Mouse (Mus musculus) kidney, embryonic 15.5 days (tissue): ENCODE measurements at regions not wholly inside any gene's neighbourhood (a gene's known extent, or its start where the extent isn't known, plus 50 kb on each side); places are given as distances from the start of the nearest gene placed in this dataset.
"Not testable (repeated sequence)": the region's sequence is repeated elsewhere in the genome, so short reads cannot be mapped to it uniquely, and the experiment has no call there.

Source experiments
- ATAC-seq: fragments of 200-750 bp; cut with Nextera tagmentation; replicated peaks from 2 replicates; pipeline ENCODE4 v1.8.0; 2017; ENCODE audit warnings: moderate TSS enrichment; ENCODE audit not compliant: low FRiP score
- H3K27ac ChIP-seq: fragments of 300-500 bp; sonication (generic); 2 replicates; pipeline ENCODE4 v1.5.1; 2015; ENCODE audit warnings: mild to moderate bottlenecking, inconsistent platforms
- H3K27me3 ChIP-seq: fragments of 300-500 bp; sonication (generic); 2 replicates; pipeline ENCODE4 v1.6.1; 2015; ENCODE audit warnings: inconsistent platforms
- H3K36me3 ChIP-seq: fragments of 300-500 bp; sonication (generic); 2 replicates; pipeline ENCODE4 v1.6.1; 2015; ENCODE audit warnings: inconsistent platforms
- H3K4me1 ChIP-seq: fragments of 300-500 bp; sonication (generic); 2 replicates; pipeline ENCODE4 v1.6.1; 2015; ENCODE audit warnings: inconsistent platforms
- H3K4me2 ChIP-seq: fragments of 300-500 bp; sonication (generic); 2 replicates; pipeline ENCODE4 v1.6.1; 2015; ENCODE audit warnings: moderate library complexity, mild to moderate bottlenecking, inconsistent platforms
- H3K4me3 ChIP-seq: fragments of 300-500 bp; sonication (generic); replicated peaks from 2 replicates; pipeline ENCODE4 v1.5.1; 2015; ENCODE audit warnings: mild to moderate bottlenecking, inconsistent platforms
- H3K9ac ChIP-seq: fragments of 300-500 bp; sonication (generic); 2 replicates; pipeline ENCODE4 v1.6.1; 2015; ENCODE audit warnings: mild to moderate bottlenecking, inconsistent platforms
- H3K9me3 ChIP-seq: fragments of 300-500 bp; sonication (generic); replicated peaks from 2 replicates; pipeline ENCODE4 v1.6.1; 2016; ENCODE audit warnings: inconsistent platforms
- WGBS: fragments of 180-500 bp; shearing (Covaris S2); methylation state at CpG from one replicate; pipeline ENCODE4 v1.1.7; 2015; ENCODE audit warnings: mixed read lengths; 5-methylcytosine and 5-hydroxymethylcytosine counted together

- no peak overlapping the region for H3K9ac ChIP-seq
- H3K9me3 ChIP-seq: no peaks in the 10 kb centered on the region
- H3K27me3 ChIP-seq: no peaks in the 10 kb centered on the region
- WGBS: 88% methylated on average over 9 of the region's 9 CpGs
- H3K27ac ChIP-seq: no peak overlapping the region
- no peaks in the 10 kb centered on the region for H3K4me1 ChIP-seq
- H3K4me3 ChIP-seq: no peak overlapping the region
- no peak overlapping the region for H3K4me2 ChIP-seq
- no peaks in the 10 kb centered on the region for H3K36me3 ChIP-seq
- ATAC-seq: no peak
Observed at GRCm38 (mm10) chr3:117265790-117266189, 94.9 kb downstream of the Plppr4 start.

DNA sequence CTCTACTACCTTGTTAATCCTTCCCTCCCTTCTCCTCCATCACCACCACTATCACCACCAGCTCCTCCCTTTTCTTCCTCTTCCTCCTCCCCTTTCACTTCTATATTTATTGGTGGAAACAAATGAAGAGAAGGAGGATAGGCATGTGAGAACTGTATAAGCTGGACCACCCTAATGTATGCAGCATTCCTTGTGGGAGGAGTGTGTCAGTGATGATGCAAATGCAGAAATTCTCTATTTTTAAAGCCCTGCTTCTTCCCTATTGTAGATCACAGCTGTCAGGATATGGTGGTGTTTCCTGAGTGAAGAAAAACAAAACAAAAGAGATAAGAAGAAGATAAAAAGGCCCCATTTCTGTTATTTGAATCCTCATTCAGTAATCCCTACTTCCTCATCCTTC lies 112.8 kb downstream of the Plppr4 start:
- Histone ChIP-seq H3K9ac (no peak overlapping the region), H3K4me1 (no peaks in the 10 kb centered on the region), H3K36me3 (no peaks in the 10 kb centered on the region), H3K4me3 (no peak overlapping the region), H3K27ac (no peak overlapping the region), H3K27me3 (no peaks in the 10 kb centered on the region), H3K9me3 (no peaks in the 10 kb centered on the region), H3K4me2 (no peak overlapping the region)
- ATAC-seq: no peak

DNA sequence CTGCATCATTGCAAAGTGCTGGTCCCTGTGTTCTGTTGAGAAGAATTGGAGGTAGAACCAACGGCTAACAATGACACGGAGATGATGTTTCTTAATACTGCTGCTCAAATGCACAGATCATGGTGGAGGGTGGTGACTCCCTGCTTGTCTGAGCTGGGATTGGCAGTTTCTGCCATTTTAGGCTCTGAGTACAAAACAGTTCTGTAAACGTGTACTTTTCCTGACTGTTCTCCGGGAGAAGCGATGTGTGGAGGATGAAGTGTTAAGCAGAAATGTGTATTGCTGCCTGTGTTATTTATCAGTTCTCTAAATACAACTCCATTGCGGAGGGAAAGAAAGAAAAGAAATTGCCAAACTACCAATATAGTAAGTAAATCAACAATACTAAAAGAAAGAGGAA lies 118.9 kb downstream of the Plppr4 start:
- Histone ChIP-seq H3K27me3 (no peaks in the 10 kb centered on the region), H3K9me3 (no peaks in the 10 kb centered on the region), H3K9ac (no peak overlapping the region), H3K36me3 (no peaks in the 10 kb centered on the region), H3K4me3 (no peak overlapping the region), H3K4me2 (no peak overlapping the region), H3K27ac (no peak overlapping the region), H3K4me1 (no peaks in the 10 kb centered on the region)
- 94% methylated on average over 6 of the region's 6 CpGs for WGBS
- ATAC-seq: no peak

GRCm38 (mm10) chr3:117226616-117227015 lies 134.1 kb downstream of the Plppr4 start:
- H3K4me2 ChIP-seq: no peak overlapping the region
- ATAC-seq: no peak
- 83% methylated on average over 3 of the region's 3 CpGs for WGBS
- H3K4me1 ChIP-seq: no peaks in the 10 kb centered on the region
- no peak overlapping the region for H3K27ac ChIP-seq
- H3K27me3 ChIP-seq: no peaks in the 10 kb centered on the region
- no peak overlapping the region for H3K4me3 ChIP-seq
- no peaks in the 10 kb centered on the region for H3K9me3 ChIP-seq
- H3K36me3 ChIP-seq: no peaks in the 10 kb centered on the region
- H3K9ac ChIP-seq: no peak overlapping the region

DNA sequence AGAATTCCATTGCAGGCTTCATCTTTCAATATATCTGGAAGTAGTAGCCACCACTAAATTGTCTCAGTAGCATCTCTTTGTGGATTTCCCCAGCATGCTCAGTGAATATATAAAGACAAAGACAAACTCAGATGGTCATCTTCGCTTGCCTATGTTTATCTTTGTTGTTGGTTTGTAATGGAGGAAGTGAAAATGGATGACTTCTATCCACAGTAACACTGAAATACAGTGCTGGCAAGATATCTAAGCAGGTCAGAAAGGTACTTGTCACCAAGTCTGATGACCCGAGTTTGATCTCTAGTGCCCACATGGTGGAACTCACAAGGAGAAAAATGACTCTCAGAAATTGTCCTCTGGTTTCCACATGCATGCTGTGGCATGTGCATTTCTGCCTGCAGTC lies 135.6 kb downstream of the Plppr4 start:
- Histone ChIP-seq H3K9ac (no peak overlapping the region), H3K36me3 (no peaks in the 10 kb centered on the region), H3K27ac (no peak overlapping the region), H3K4me2 (no peak overlapping the region), H3K27me3 (no peaks in the 10 kb centered on the region), H3K9me3 (no peaks in the 10 kb centered on the region), H3K4me1 (no peaks in the 10 kb centered on the region), H3K4me3 (no peak overlapping the region)
- WGBS: 79% methylated on average over 2 of the region's 2 CpGs
- ATAC-seq: no peak

DNA sequence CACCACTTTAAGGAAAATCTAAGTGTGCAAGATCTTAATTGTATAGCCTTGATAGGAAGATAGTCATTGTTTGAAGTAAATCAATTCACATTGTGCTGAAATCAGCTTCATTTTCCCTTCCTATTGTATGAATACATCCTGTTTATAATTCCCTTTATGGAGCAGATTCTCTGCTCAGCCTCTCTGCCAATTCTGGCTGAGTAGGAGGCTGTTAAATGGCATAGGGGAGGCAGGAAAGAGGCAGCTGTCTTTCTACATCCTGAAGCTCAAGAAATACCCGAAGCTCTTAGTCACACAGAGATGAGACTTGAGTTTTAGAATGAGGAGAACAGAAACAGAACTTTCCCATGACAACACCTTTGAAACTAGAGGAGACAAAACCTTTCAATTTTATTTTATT lies 142.7 kb downstream of the Plppr4 start:
- Histone ChIP-seq H3K9me3 (no peaks in the 10 kb centered on the region), H3K4me3 (no peak overlapping the region), H3K4me1 (no peaks in the 10 kb centered on the region), H3K27me3 (no peaks in the 10 kb centered on the region), H3K36me3 (no peaks in the 10 kb centered on the region), H3K4me2 (no peak overlapping the region), H3K9ac (no peak overlapping the region), H3K27ac (no peak overlapping the region)
- 56% methylated on average over 1 of the region's 1 CpGs for WGBS
- no peak for ATAC-seq

DNA sequence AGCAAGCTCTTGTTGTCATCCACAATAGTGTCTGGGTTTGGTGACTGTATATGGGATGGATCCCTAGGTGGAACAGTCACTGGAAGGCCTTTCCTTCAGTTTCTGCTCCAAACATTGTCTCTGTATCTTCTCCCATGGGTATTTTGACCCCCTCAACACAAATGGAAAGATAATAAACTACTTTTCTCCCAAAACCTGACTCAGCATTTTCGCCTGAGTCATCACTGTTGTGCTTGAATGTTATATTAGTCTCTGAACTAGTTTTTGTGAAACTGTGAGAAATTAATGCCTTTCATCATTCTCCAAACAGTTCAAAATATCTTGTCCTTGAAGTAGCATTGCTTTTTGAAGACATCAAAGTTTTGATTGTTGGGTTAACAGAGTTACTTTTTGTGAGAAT lies 168.8 kb downstream of the Plppr4 start:
- no peak overlapping the region for H3K4me2 ChIP-seq
- ATAC-seq: no peak
- H3K4me3 ChIP-seq: no peak overlapping the region
- H3K27ac ChIP-seq: no peak overlapping the region
- 77% methylated on average over 1 of the region's 1 CpGs for WGBS
- H3K9ac ChIP-seq: no peak overlapping the region
- H3K27me3 ChIP-seq: no peaks in the 10 kb centered on the region
- no peaks in the 10 kb centered on the region for H3K36me3 ChIP-seq
- H3K9me3 ChIP-seq: no peaks in the 10 kb centered on the region
- no peaks in the 10 kb centered on the region for H3K4me1 ChIP-seq

DNA sequence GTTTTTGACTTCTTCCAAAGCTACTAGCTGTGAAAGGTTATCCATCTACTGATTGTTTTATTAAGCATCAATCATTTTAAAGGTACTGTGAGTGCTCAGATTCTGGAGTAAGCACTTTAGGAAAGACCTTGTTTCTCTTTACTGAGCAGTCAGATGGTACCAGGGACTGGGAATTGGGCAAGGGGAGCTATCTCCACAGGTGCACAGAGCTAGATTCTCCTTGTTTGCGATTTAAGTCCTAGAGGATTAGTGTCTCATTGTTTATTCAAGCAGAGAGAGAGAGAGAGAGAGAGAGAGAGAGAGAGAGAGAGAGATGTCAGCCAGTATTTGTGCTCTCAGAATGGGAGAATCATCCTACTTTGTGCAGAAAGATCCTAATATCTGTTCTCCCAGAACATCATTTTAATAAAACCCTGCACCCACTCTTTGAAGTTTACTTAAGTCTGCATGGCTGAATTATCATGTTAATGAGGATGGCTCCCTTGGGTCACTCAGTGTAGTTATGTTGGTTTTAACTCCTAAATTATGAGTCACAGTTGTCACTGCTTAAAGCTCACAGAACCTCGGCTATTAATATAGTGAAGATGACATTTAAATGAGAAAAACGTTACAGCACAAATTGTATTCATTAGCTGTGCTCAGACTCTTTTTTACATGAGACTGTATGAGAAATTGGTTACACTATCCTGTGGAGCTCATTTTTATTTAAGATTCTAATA lies 171.7 kb downstream of the Plppr4 start:
- Histone ChIP-seq H3K4me2 (no peak overlapping the region), H3K4me1 (no peaks in the 10 kb centered on the region), H3K9ac (no peak overlapping the region), H3K4me3 (no peak overlapping the region), H3K27me3 (no peaks in the 10 kb centered on the region), H3K36me3 (no peaks in the 10 kb centered on the region), H3K27ac (no peak overlapping the region), H3K9me3 (no peaks in the 10 kb centered on the region)
- 50% methylated on average over 3 of the region's 3 CpGs for WGBS
- no peak for ATAC-seq

- H3K9me3 ChIP-seq: no peaks in the 10 kb centered on the region
- no peaks in the 10 kb centered on the region for H3K36me3 ChIP-seq
- 93% methylated on average over 4 of the region's 4 CpGs for WGBS
- H3K4me1 ChIP-seq: no peaks in the 10 kb centered on the region
- no peak overlapping the region for H3K27ac ChIP-seq
- H3K4me3 ChIP-seq: no peak overlapping the region
- ATAC-seq: no peak
- no peaks in the 10 kb centered on the region for H3K27me3 ChIP-seq
- no peak overlapping the region for H3K9ac ChIP-seq
- H3K4me2 ChIP-seq: no peak overlapping the region
Observed at GRCm38 (mm10) chr3:117183654-117184184, 177.0 kb downstream of the Plppr4 start.

GRCm38 (mm10) chr3:117169740-117170139 lies 190.9 kb downstream of the Plppr4 start:
- Histone ChIP-seq H3K27ac (no peak overlapping the region), H3K4me1 (no peaks in the 10 kb centered on the region), H3K9me3 (no peaks in the 10 kb centered on the region), H3K4me2 (no peak overlapping the region), H3K4me3 (no peak overlapping the region), H3K9ac (no peak overlapping the region), H3K36me3 (no peaks in the 10 kb centered on the region), H3K27me3 (no peaks in the 10 kb centered on the region)
- no peak for ATAC-seq
- 86% methylated on average over 2 of the region's 2 CpGs for WGBS

- Histone ChIP-seq H3K36me3 (no peaks in the 10 kb centered on the region), H3K27ac (no peak overlapping the region), H3K4me3 (no peak overlapping the region), H3K4me2 (no peak overlapping the region), H3K9ac (no peak overlapping the region), H3K4me1 (no peaks in the 10 kb centered on the region), H3K27me3 (no peaks in the 10 kb centered on the region), H3K9me3 (no peaks in the 10 kb centered on the region)
- no peak for ATAC-seq
- 60% methylated on average over 1 of the region's 1 CpGs for WGBS
Observed at GRCm38 (mm10) chr3:117163046-117163445, 194.3 kb upstream of the Palmd start.

- H3K4me3 ChIP-seq, H3K27me3 ChIP-seq, ATAC-seq, H3K36me3 ChIP-seq, H3K4me1 ChIP-seq, H3K4me2 ChIP-seq, H3K27ac ChIP-seq, H3K9me3 ChIP-seq, H3K9ac ChIP-seq: not testable (repeated sequence)
- WGBS: 97% methylated on average over 3 of the region's 3 CpGs
Observed at GRCm38 (mm10) chr3:117160689-117161088, 191.9 kb upstream of the Palmd start.

- Histone ChIP-seq H3K27ac (no peak overlapping the region), H3K27me3 (no peaks in the 10 kb centered on the region), H3K4me2 (no peak overlapping the region), H3K4me3 (no peak overlapping the region), H3K4me1 (no peaks in the 10 kb centered on the region), H3K9ac (no peak overlapping the region), H3K9me3 (no peaks in the 10 kb centered on the region), H3K36me3 (no peaks in the 10 kb centered on the region)
- WGBS: 84% methylated on average over 6 of the region's 6 CpGs
- ATAC-seq: no peak
Observed at GRCm38 (mm10) chr3:117155274-117155673, 186.5 kb upstream of the Palmd start.
